ENCODE assay signal across 15 mouse cellular contexts in the genomic region with DNA sequence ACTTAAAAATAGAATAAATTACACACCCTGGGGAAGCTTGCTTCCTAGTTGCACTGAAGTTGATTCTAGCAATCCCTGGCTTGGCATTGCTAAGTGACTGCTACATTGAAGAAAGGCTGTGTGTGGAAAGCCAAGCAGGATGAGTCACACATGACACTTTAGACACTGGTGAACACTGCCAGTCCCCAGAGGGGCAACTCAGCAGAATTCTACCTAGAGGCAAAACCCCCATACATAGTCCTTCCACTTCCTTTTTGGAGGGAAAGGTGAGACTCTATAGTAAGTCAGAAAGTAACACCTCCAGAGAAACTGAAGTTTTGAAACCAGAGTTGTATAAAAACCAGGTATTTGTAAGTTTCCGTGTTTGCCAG.
A peak's percentile ranks its signal among the peaks of the same experiment; 100 is the strongest.
DNase-seq lines count a peak whose midpoint lies in the region; ATAC-seq lines count a peak whose summit lies in the region.
"Had no signal": no experiment of that assay in that cellular context is flagged by ENCODE, and none has a peak within 500 bp of the region (broad histone marks: within the 10 kb centered on the region; RNA-seq: fewer than 3 reads in every experiment).

No protein-coding gene starts in this region.

- H3K36me3 ChIP-seq in macrophage (ENCODE audit: inconsistent target): no peaks in the 10 kb centered on the region
- no peaks in the 10 kb centered on the region for H3K36me3 ChIP-seq in hindbrain, embryonic 14.5 days (replicated peaks; ENCODE audit: control insufficient read depth, insufficient read depth)
- H3K36me3 ChIP-seq: embryonic facial prominence, embryonic 15.5 days; heart, embryonic 12.5 days; hindbrain, embryonic 15.5 days had no signal

- peaks cover 100% of the 10 kb centered on the region for H3K79me2 ChIP-seq in macrophage (ENCODE audit: inconsistent target)

- WGBS in macrophage (ENCODE audit: missing documents): 100% methylated on average over 1 of the region's 1 CpGs
- WGBS in hindbrain, embryonic 14.5 days: 92% methylated on average over 1 of the region's 1 CpGs

- H3K9me3 ChIP-seq in hindbrain, embryonic 14.5 days (ENCODE audit: control insufficient read depth, low read length): no peaks in the 10 kb centered on the region
- H3K9me3 ChIP-seq: embryonic facial prominence, embryonic 15.5 days; heart, embryonic 12.5 days; hindbrain, embryonic 15.5 days had no signal

- DNase-seq in adrenal gland, postnatal 36 days: peak; percentile 23 to 30
- DNase-seq in adrenal gland, postnatal 25 days: no peak
- peak; percentile 77 for DNase-seq in 416B (ENCODE audit: low read depth)
- peak; percentile 46 for DNase-seq in T-cell, adult 2 months (ENCODE audit: low spot score)
- no peak for DNase-seq in hindbrain, embryonic 14.5 days (ENCODE audit: low spot score)
- no peak for DNase-seq in lung, postnatal 14 days
- DNase-seq: lung, postnatal 10 days; right cerebral cortex, postnatal 25 days had no signal

- peak overlapping the region; percentile 38 for H3K27ac ChIP-seq in macrophage
- no peak overlapping the region for H3K27ac ChIP-seq in hindbrain, embryonic 14.5 days
- H3K27ac ChIP-seq: embryonic facial prominence, embryonic 15.5 days; hindbrain, embryonic 15.5 days; kidney, postnatal 0 days had no signal

- ATAC-seq in hindbrain, embryonic 14.5 days (ENCODE audit: low FRiP score): no peak
- ATAC-seq in megakaryocyte-erythroid progenitor cell, adult 5-6 weeks (replicated peaks; ENCODE audit: low FRiP score, low TSS enrichment, poor library complexity, severe bottlenecking): no peak
- ATAC-seq: forebrain, embryonic 14.5 days had no signal

- no peak overlapping the region for H3K4me3 ChIP-seq in macrophage (ENCODE audit: inconsistent target)
- no peak overlapping the region for H3K4me3 ChIP-seq in hindbrain, embryonic 14.5 days (replicated peaks; ENCODE audit: low read length)
- H3K4me3 ChIP-seq: embryonic facial prominence, embryonic 15.5 days; heart, embryonic 12.5 days; hindbrain, embryonic 15.5 days had no signal

- no peaks in the 10 kb centered on the region; the same call in 1 of the 2 replicates for H3K4me1 ChIP-seq in hindbrain, embryonic 14.5 days (replicated peaks; ENCODE audit: control insufficient read depth, insufficient read depth, low read length)

- no peak overlapping the region for H3K9ac ChIP-seq in hindbrain, embryonic 14.5 days
- H3K9ac ChIP-seq: embryonic facial prominence, embryonic 15.5 days; heart, embryonic 12.5 days; hindbrain, embryonic 15.5 days had no signal

- no peaks in the 10 kb centered on the region for H3K27me3 ChIP-seq in hindbrain, embryonic 14.5 days (ENCODE audit: control insufficient read depth, insufficient read depth, low read length)
- H3K27me3 ChIP-seq: embryonic facial prominence, embryonic 15.5 days; heart, embryonic 12.5 days; hindbrain, embryonic 15.5 days had no signal

- H3K4me2 ChIP-seq in hindbrain, embryonic 14.5 days (replicated peaks): no peak overlapping the region
- H3K4me2 ChIP-seq: embryonic facial prominence, embryonic 15.5 days; heart, embryonic 12.5 days; hindbrain, embryonic 15.5 days had no signal

Comparison
In these comparisons a context has a peak if more than half of its experiments do, and no peak if none do; other contexts are left out.
1. DNase-seq: peak in adrenal gland, postnatal 36 days (2 of 2), 416B (single experiment) and T-cell, adult 2 months (single experiment); none in adrenal gland, postnatal 25 days (single experiment), hindbrain, embryonic 14.5 days (single experiment) and lung, postnatal 14 days (single experiment).